10 mouse cellular contexts compared by ENCODE assay signal in the genomic region with DNA sequence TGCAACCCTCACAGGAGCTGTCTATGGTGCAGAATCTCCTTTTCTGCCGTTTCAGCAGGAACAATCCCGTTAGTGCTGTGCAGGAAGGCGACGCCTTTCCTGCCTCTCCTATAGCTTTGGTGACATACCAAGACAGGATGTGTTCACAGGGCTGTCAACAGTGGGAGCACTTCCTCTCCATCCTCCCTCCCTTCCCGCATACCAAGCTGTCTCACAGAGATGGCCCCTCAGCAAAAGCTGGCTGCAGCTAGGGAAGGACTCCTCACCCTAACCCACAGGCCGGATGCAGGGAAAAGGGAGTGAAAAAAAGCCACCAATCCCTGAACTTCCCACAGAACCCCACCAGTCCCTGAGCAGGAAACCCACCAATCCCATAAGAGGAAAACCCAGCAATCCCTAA. TPM values are rescaled to one million over a fixed set of nuclear protein-coding genes. Genes with fewer than 3 reads are reported as not detected.
DNase-seq lines count a peak whose midpoint lies in the region; ATAC-seq and TF ChIP-seq lines count a peak whose summit lies in the region.
"Had no signal": no experiment of that assay in that cellular context is flagged by ENCODE, and none has a peak within 500 bp of the region (broad histone marks: within the 10 kb centered on the region; RNA-seq: fewer than 3 reads in every experiment).

No protein-coding gene starts in this region.

- TF ChIP-seq EP300 in stomach, postnatal 0 days (optimal IDR thresholded peaks at IDR 0.05) = no peak

- no peak overlapping the region for H3K4me2 ChIP-seq in midbrain, embryonic 14.5 days (ENCODE audit: low read length)
- H3K4me2 ChIP-seq in midbrain, embryonic 13.5 days (replicated peaks) = no peak overlapping the region
- no peak overlapping the region for H3K4me2 ChIP-seq in heart, embryonic 11.5 days
- no peak overlapping the region for H3K4me2 ChIP-seq in liver, embryonic 11.5 days
- no peak overlapping the region for H3K4me2 ChIP-seq in stomach, postnatal 0 days (replicated peaks; ENCODE audit: low read depth)
- H3K4me2 ChIP-seq: embryonic facial prominence, embryonic 13.5 days; neural tube, embryonic 13.5 days had no signal

- H3K4me3 ChIP-seq in midbrain, embryonic 14.5 days (replicated peaks; ENCODE audit: low read depth, low read length) = no peak overlapping the region
- no peak overlapping the region for H3K4me3 ChIP-seq in midbrain, embryonic 13.5 days (replicated peaks)
- no peak overlapping the region for H3K4me3 ChIP-seq in heart, embryonic 11.5 days (ENCODE audit: low read depth, low read length)
- H3K4me3 ChIP-seq in liver, embryonic 11.5 days (ENCODE audit: low read depth, low read length) = no peak overlapping the region
- H3K4me3 ChIP-seq in stomach, postnatal 0 days (ENCODE audit: low read depth, low read length) = no peak overlapping the region
- H3K4me3 ChIP-seq: embryonic facial prominence, embryonic 13.5 days; neural tube, embryonic 13.5 days had no signal

- no peaks in the 10 kb centered on the region for H3K36me3 ChIP-seq in midbrain, embryonic 14.5 days (ENCODE audit: control insufficient read depth, insufficient read depth, low read length)
- H3K36me3 ChIP-seq in midbrain, embryonic 13.5 days = no peaks in the 10 kb centered on the region
- H3K36me3 ChIP-seq in heart, embryonic 11.5 days (ENCODE audit: control insufficient read depth, insufficient read depth, low read length) = no peaks in the 10 kb centered on the region
- H3K36me3 ChIP-seq in liver, embryonic 11.5 days (ENCODE audit: control insufficient read depth, insufficient read depth, low read length) = no peaks in the 10 kb centered on the region
- H3K36me3 ChIP-seq in stomach, postnatal 0 days (ENCODE audit: control insufficient read depth, insufficient read depth, low read length) = no peaks in the 10 kb centered on the region
- H3K36me3 ChIP-seq: embryonic facial prominence, embryonic 13.5 days; neural tube, embryonic 13.5 days had no signal

- intact Hi-C loops in left cerebral cortex, postnatal 14 days (cut with DNase I) = no loop called here

- peak; percentile 1 for DNase-seq in midbrain, embryonic 14.5 days
- DNase-seq in liver, embryonic 11.5 days (ENCODE audit: low spot score) = no peak
- no peak for DNase-seq in stomach, postnatal 0 days (ENCODE audit: low spot score)
- DNase-seq in thymus, postnatal 10 days (ENCODE audit: low spot score in 2 of 2) = no peak
- no peak for DNase-seq in urinary bladder, adult 18-20 months (ENCODE audit: low spot score in 2 of 2)
- no peak for DNase-seq in left cerebral cortex, postnatal 14 days (ENCODE audit: low spot score in 2 of 2)

- ATAC-seq in midbrain, embryonic 14.5 days (ENCODE audit: low FRiP score, low TSS enrichment) = no peak
- no peak for ATAC-seq in midbrain, embryonic 13.5 days
- ATAC-seq in heart, embryonic 11.5 days (replicated peaks; ENCODE audit: insufficient number of reproducible peaks, low FRiP score, low TSS enrichment) = peak; percentile 55
- ATAC-seq in liver, embryonic 11.5 days (replicated peaks; ENCODE audit: low FRiP score) = peak; percentile 56; the same call in 1 of the 2 replicates
- ATAC-seq in stomach, postnatal 0 days (ENCODE audit: low FRiP score, low TSS enrichment) = peak; percentile 72; the same call in 1 of the 2 replicates

- no peaks in the 10 kb centered on the region for H3K4me1 ChIP-seq in midbrain, embryonic 14.5 days (ENCODE audit: control insufficient read depth, insufficient read depth, low read length)
- no peaks in the 10 kb centered on the region for H3K4me1 ChIP-seq in midbrain, embryonic 13.5 days (replicated peaks)
- H3K4me1 ChIP-seq in heart, embryonic 11.5 days (ENCODE audit: control insufficient read depth, insufficient read depth, low read length) = no peaks in the 10 kb centered on the region
- no peaks in the 10 kb centered on the region for H3K4me1 ChIP-seq in liver, embryonic 11.5 days (replicated peaks; ENCODE audit: control insufficient read depth, insufficient read depth, low read length)
- no peaks in the 10 kb centered on the region for H3K4me1 ChIP-seq in stomach, postnatal 0 days (replicated peaks; ENCODE audit: control insufficient read depth, insufficient read depth)
- H3K4me1 ChIP-seq: embryonic facial prominence, embryonic 13.5 days; neural tube, embryonic 13.5 days had no signal

- no peak for TF ChIP-seq CTCF in stomach, postnatal 0 days (IDR thresholded peaks at IDR 0.05; ENCODE audit: low read depth)

- no peak overlapping the region for H3K9ac ChIP-seq in midbrain, embryonic 14.5 days (replicated peaks; ENCODE audit: low read length)
- no peak overlapping the region for H3K9ac ChIP-seq in midbrain, embryonic 13.5 days (replicated peaks)
- no peak overlapping the region for H3K9ac ChIP-seq in heart, embryonic 11.5 days (ENCODE audit: low read depth, low read length)
- H3K9ac ChIP-seq in liver, embryonic 11.5 days (ENCODE audit: low read depth, low read length) = no peak overlapping the region
- H3K9ac ChIP-seq in stomach, postnatal 0 days (ENCODE audit: low read length) = no peak overlapping the region
- H3K9ac ChIP-seq: embryonic facial prominence, embryonic 13.5 days; neural tube, embryonic 13.5 days had no signal

- H3K9me3 ChIP-seq in midbrain, embryonic 14.5 days (ENCODE audit: control insufficient read depth, low read length) = no peaks in the 10 kb centered on the region
- no peaks in the 10 kb centered on the region for H3K9me3 ChIP-seq in midbrain, embryonic 13.5 days
- no peaks in the 10 kb centered on the region for H3K9me3 ChIP-seq in heart, embryonic 11.5 days (replicated peaks; ENCODE audit: control insufficient read depth, low read length)
- H3K9me3 ChIP-seq in liver, embryonic 11.5 days (ENCODE audit: control insufficient read depth, low read length) = no peaks in the 10 kb centered on the region
- no peaks in the 10 kb centered on the region for H3K9me3 ChIP-seq in stomach, postnatal 0 days (ENCODE audit: control insufficient read depth, low read length)
- H3K9me3 ChIP-seq: embryonic facial prominence, embryonic 13.5 days had no signal

- WGBS in midbrain, embryonic 14.5 days = 47% methylated on average over 6 of the region's 6 CpGs
- 60% methylated on average over 6 of the region's 6 CpGs for WGBS in midbrain, embryonic 13.5 days
- WGBS in heart, embryonic 11.5 days (ENCODE audit: insufficient replicate concordance) = 32% methylated on average over 6 of the region's 6 CpGs
- 20% methylated on average over 6 of the region's 6 CpGs for WGBS in liver, embryonic 11.5 days
- 39% methylated on average over 6 of the region's 6 CpGs for WGBS in stomach, postnatal 0 days

- H3K27ac ChIP-seq in midbrain, embryonic 14.5 days (replicated peaks; ENCODE audit: low read depth, low read length) = no peak overlapping the region
- H3K27ac ChIP-seq in midbrain, embryonic 13.5 days = no peak overlapping the region
- peak overlapping the region; percentile 62; the same call in 1 of the 2 replicates for H3K27ac ChIP-seq in heart, embryonic 11.5 days (ENCODE audit: low read depth, low read length)
- H3K27ac ChIP-seq in liver, embryonic 11.5 days (ENCODE audit: low read depth, low read length) = no peak overlapping the region
- no peak overlapping the region for H3K27ac ChIP-seq in stomach, postnatal 0 days (replicated peaks)
- H3K27ac ChIP-seq: embryonic facial prominence, embryonic 13.5 days had no signal

- H3K27me3 ChIP-seq in midbrain, embryonic 14.5 days (ENCODE audit: control insufficient read depth, insufficient read depth, low read length) = no peaks in the 10 kb centered on the region
- no peaks in the 10 kb centered on the region for H3K27me3 ChIP-seq in midbrain, embryonic 13.5 days
- H3K27me3 ChIP-seq in heart, embryonic 11.5 days (ENCODE audit: control insufficient read depth, insufficient read depth, low read length) = no peaks in the 10 kb centered on the region
- H3K27me3 ChIP-seq in liver, embryonic 11.5 days (replicated peaks; ENCODE audit: control insufficient read depth, insufficient read depth, low read length) = no peaks in the 10 kb centered on the region
- no peaks in the 10 kb centered on the region for H3K27me3 ChIP-seq in stomach, postnatal 0 days (ENCODE audit: control insufficient read depth, insufficient read depth, low read length)
- H3K27me3 ChIP-seq: embryonic facial prominence, embryonic 13.5 days; neural tube, embryonic 13.5 days had no signal

RNA-seq across cellular contexts. Expression of a gene that starts 4.8 kb away (rescaled TPM):
- not detected in 2 replicates for polyA plus RNA-seq in midbrain, embryonic 14.5 days (2014; fragmentation: Nextera tagmentation; extraction: Ambion mirVana)
- polyA plus RNA-seq in midbrain, embryonic 13.5 days (2015; fragmentation: Nextera tagmentation; extraction: Ambion mirVana) = not detected in 2 replicates
- not detected in 2 replicates for polyA plus RNA-seq in heart, embryonic 11.5 days (2014; fragmentation: Nextera tagmentation; extraction: Ambion mirVana)
- not detected in 2 replicates for polyA plus RNA-seq in liver, embryonic 11.5 days (2014; fragmentation: Nextera tagmentation; extraction: Ambion mirVana)
- polyA plus RNA-seq in stomach, postnatal 0 days (2015; fragmentation: Nextera tagmentation; extraction: Ambion mirVana) = not detected in 2 replicates
- total RNA-seq in left cerebral cortex, postnatal 14 days (2021) = not detected
- polyA plus RNA-seq: embryonic facial prominence, embryonic 13.5 days; neural tube, embryonic 13.5 days had no signal

Comparison
In these comparisons a context has a peak if more than half of its experiments do, and no peak if none do; other contexts are left out.
1. ATAC-seq: peak in heart, embryonic 11.5 days (single experiment), liver, embryonic 11.5 days (single experiment) and stomach, postnatal 0 days (single experiment); none in midbrain, embryonic 14.5 days (single experiment) and midbrain, embryonic 13.5 days (single experiment).